Mouse (Mus musculus): ENCODE measurements around the gene Usp6nl. TPM values are rescaled to one million over a fixed set of nuclear protein-coding genes. Genes with fewer than 3 reads are reported as not detected.

Usp6nl gene
- polyA plus RNA-seq, 1 experiment from 2014 or later, result 8.4 TPM

GRCm38 (mm10) chr2:6467318-6467717 is 144.9 kb downstream of the Usp6nl start:
- Histone ChIP-seq H3K4me1 (ENCODE audit: control insufficient read depth, insufficient read depth, low read length) (peaks cover 3% of the 10 kb centered on the region; the same call in 1 of the 2 replicates), H3K9ac (ENCODE audit: low read depth, low read length) (no peak overlapping the region), H3K4me2 (ENCODE audit: low read depth, low read length) (no peak overlapping the region), H3K27me3 (replicated peaks; ENCODE audit: control insufficient read depth, insufficient read depth, low read length) (no peaks in the 10 kb centered on the region), H3K36me3 (ENCODE audit: control insufficient read depth, insufficient read depth, low read length) (no peaks in the 10 kb centered on the region), H3K4me3 (ENCODE audit: low read length) (no peak overlapping the region), H3K27ac (ENCODE audit: low read length) (no peak overlapping the region), H3K9me3 (ENCODE audit: control insufficient read depth, low read length) (no peaks in the 10 kb centered on the region)
- 98% methylated on average over 3 of the region's 3 CpGs for WGBS
- ATAC-seq, result no peak

DNA sequence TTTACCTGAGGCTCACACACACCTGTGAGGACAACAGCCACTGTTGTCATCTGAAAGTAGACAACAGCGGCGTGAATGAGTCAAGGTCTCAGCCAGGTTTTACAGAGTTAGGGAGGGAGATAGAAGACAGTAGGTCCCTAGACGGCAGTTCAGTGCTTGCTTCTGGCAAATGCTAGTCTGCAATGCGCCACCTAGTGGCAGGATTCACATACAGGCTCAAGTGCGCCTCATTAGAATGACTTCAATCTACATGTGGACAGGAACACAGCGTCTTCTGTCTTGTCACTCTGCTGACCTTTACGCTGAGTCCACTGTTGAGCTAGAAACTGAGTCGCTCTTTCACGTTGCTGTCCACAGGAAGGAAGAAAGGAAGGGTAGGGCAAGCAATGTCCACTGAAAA is 146.7 kb downstream of the Usp6nl start:
- 36% methylated on average over 9 of the region's 9 CpGs for WGBS
- no peak overlapping the region for H3K4me2 ChIP-seq (ENCODE audit: low read depth, low read length)
- H3K9ac ChIP-seq (ENCODE audit: low read depth, low read length), result no peak overlapping the region
- no peaks in the 10 kb centered on the region for H3K36me3 ChIP-seq (ENCODE audit: control insufficient read depth, insufficient read depth, low read length)
- H3K9me3 ChIP-seq (ENCODE audit: control insufficient read depth, low read length), result no peaks in the 10 kb centered on the region
- H3K4me3 ChIP-seq (ENCODE audit: low read length), result no peak overlapping the region
- peak; percentile 54; the same call in 1 of the 2 replicates for ATAC-seq
- peaks cover 3% of the 10 kb centered on the region; the same call in 1 of the 2 replicates for H3K4me1 ChIP-seq (ENCODE audit: control insufficient read depth, insufficient read depth, low read length)
- no peak overlapping the region for H3K27ac ChIP-seq (ENCODE audit: low read length)
- no peaks in the 10 kb centered on the region for H3K27me3 ChIP-seq (replicated peaks; ENCODE audit: control insufficient read depth, insufficient read depth, low read length)

GRCm38 (mm10) chr2:6471110-6471611 is 148.7 kb downstream of the Usp6nl start:
- peaks cover 3% of the 10 kb centered on the region; the same call in 1 of the 2 replicates for H3K4me1 ChIP-seq (ENCODE audit: control insufficient read depth, insufficient read depth, low read length)
- H3K9me3 ChIP-seq (ENCODE audit: control insufficient read depth, low read length), result no peaks in the 10 kb centered on the region
- H3K4me3 ChIP-seq (ENCODE audit: low read length), result no peak overlapping the region
- H3K9ac ChIP-seq (ENCODE audit: low read depth, low read length), result no peak overlapping the region
- no peak overlapping the region for H3K4me2 ChIP-seq (ENCODE audit: low read depth, low read length)
- ATAC-seq, result peak; percentile 49; the same call in 1 of the 2 replicates
- H3K27ac ChIP-seq (ENCODE audit: low read length), result no peak overlapping the region
- no peaks in the 10 kb centered on the region for H3K27me3 ChIP-seq (replicated peaks; ENCODE audit: control insufficient read depth, insufficient read depth, low read length)
- 44% methylated on average over 4 of the region's 4 CpGs for WGBS
- H3K36me3 ChIP-seq (ENCODE audit: control insufficient read depth, insufficient read depth, low read length), result no peaks in the 10 kb centered on the region

DNA sequence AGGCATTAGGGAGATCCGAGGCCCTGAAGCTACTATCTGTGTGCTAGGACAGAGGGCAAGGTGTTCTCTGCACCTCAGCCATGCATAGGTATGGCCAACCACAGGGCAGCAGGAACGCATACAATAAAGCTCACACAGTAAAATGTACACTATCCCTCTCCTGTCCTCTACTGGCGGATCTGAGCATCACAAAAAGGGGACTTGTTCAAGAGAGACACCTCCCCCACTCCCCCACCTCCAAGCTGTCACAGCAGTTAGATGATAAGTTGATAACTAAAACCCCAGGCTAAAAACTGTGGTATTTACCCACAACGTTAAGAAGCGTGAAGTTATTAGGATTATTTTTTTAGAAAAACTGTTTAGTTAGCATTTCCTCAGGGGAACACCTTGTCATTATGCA is 151.4 kb downstream of the Usp6nl start:
- no peak overlapping the region for H3K9ac ChIP-seq (ENCODE audit: low read depth, low read length)
- 79% methylated on average over 5 of the region's 5 CpGs for WGBS

GRCm38 (mm10) chr2:6477884-6478283 is 155.4 kb downstream of the Usp6nl start:
- no peak overlapping the region for H3K4me3 ChIP-seq (ENCODE audit: low read length)
- 79% methylated on average over 4 of the region's 4 CpGs for WGBS
- H3K36me3 ChIP-seq (ENCODE audit: control insufficient read depth, insufficient read depth, low read length), result no peaks in the 10 kb centered on the region
- no peak for ATAC-seq
- no peaks in the 10 kb centered on the region for H3K9me3 ChIP-seq (ENCODE audit: control insufficient read depth, low read length)
- H3K27ac ChIP-seq (ENCODE audit: low read length), result no peak overlapping the region
- H3K9ac ChIP-seq (ENCODE audit: low read depth, low read length), result no peak overlapping the region
- no peak overlapping the region for H3K4me2 ChIP-seq (ENCODE audit: low read depth, low read length)
- H3K27me3 ChIP-seq (replicated peaks; ENCODE audit: control insufficient read depth, insufficient read depth, low read length), result no peaks in the 10 kb centered on the region
- H3K4me1 ChIP-seq (ENCODE audit: control insufficient read depth, insufficient read depth, low read length), result peaks cover 9% of the 10 kb centered on the region

More for the DNA sequence above, 151.4 kb downstream of the Usp6nl start:
- no peaks in the 10 kb centered on the region for H3K27me3 ChIP-seq (replicated peaks; ENCODE audit: control insufficient read depth, insufficient read depth, low read length)
- peaks cover 9% of the 10 kb centered on the region for H3K4me1 ChIP-seq (ENCODE audit: control insufficient read depth, insufficient read depth, low read length)
- H3K9me3 ChIP-seq (ENCODE audit: control insufficient read depth, low read length), result no peaks in the 10 kb centered on the region
- no peak overlapping the region for H3K4me2 ChIP-seq (ENCODE audit: low read depth, low read length)
- H3K27ac ChIP-seq (ENCODE audit: low read length), result no peak overlapping the region
- no peaks in the 10 kb centered on the region for H3K36me3 ChIP-seq (ENCODE audit: control insufficient read depth, insufficient read depth, low read length)
- no peak overlapping the region for H3K4me3 ChIP-seq (ENCODE audit: low read length)
- no peak for ATAC-seq

GRCm38 (mm10) chr2:6478361-6478965 is 156.0 kb downstream of the Usp6nl start:
- ATAC-seq, result peak; percentile 12; the same call in 1 of the 2 replicates
- Histone ChIP-seq H3K27ac (ENCODE audit: low read length) (peak overlapping the region; percentile 80), H3K27me3 (replicated peaks; ENCODE audit: control insufficient read depth, insufficient read depth, low read length) (no peaks in the 10 kb centered on the region), H3K4me3 (ENCODE audit: low read length) (no peak overlapping the region), H3K4me2 (ENCODE audit: low read depth, low read length) (no peak overlapping the region), H3K4me1 (ENCODE audit: control insufficient read depth, insufficient read depth, low read length) (peaks cover 12% of the 10 kb centered on the region), H3K9me3 (ENCODE audit: control insufficient read depth, low read length) (no peaks in the 10 kb centered on the region), H3K36me3 (ENCODE audit: control insufficient read depth, insufficient read depth, low read length) (no peaks in the 10 kb centered on the region), H3K9ac (ENCODE audit: low read depth, low read length) (no peak overlapping the region)
- WGBS, result 54% methylated on average over 16 of the region's 16 CpGs

GRCm38 (mm10) chr2:6478966-6479391 is 156.5 kb downstream of the Usp6nl start:
- Histone ChIP-seq H3K36me3 (ENCODE audit: control insufficient read depth, insufficient read depth, low read length) (no peaks in the 10 kb centered on the region), H3K4me2 (ENCODE audit: low read depth, low read length) (no peak overlapping the region), H3K4me3 (ENCODE audit: low read length) (no peak overlapping the region), H3K27ac (ENCODE audit: low read length) (peak overlapping the region; percentile 80), H3K9ac (ENCODE audit: low read depth, low read length) (no peak overlapping the region; the same call in 1 of the 2 replicates), H3K9me3 (ENCODE audit: control insufficient read depth, low read length) (no peaks in the 10 kb centered on the region), H3K27me3 (replicated peaks; ENCODE audit: control insufficient read depth, insufficient read depth, low read length) (no peaks in the 10 kb centered on the region), H3K4me1 (ENCODE audit: control insufficient read depth, insufficient read depth, low read length) (peaks cover 12% of the 10 kb centered on the region)
- 30% methylated on average over 13 of the region's 13 CpGs for WGBS
- peak; percentile 77 for ATAC-seq

DNA sequence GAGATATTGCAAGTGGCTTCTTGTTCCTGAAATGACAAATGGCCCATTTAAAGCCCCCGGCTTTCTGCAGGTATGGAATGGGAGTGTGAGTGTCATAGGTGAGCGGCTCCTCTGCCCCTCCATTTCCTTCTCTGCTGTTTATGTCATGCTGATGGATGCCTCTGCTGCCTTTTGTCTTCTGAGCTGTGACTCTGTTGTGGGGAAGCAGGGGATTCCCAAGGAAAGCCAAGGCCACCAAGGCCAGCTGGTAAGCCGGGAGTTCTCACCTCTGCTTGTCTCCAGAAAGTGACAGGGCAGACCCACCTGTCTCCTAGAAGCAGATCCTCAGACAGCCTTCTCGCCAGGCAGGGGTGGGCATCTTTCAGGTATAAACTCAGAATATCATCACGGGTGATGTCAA is 157.2 kb downstream of the Usp6nl start:
- Histone ChIP-seq H3K4me2 (ENCODE audit: low read depth, low read length) (no peak overlapping the region), H3K9me3 (ENCODE audit: control insufficient read depth, low read length) (no peaks in the 10 kb centered on the region), H3K4me3 (ENCODE audit: low read length) (no peak overlapping the region), H3K27me3 (replicated peaks; ENCODE audit: control insufficient read depth, insufficient read depth, low read length) (no peaks in the 10 kb centered on the region), H3K36me3 (ENCODE audit: control insufficient read depth, insufficient read depth, low read length) (no peaks in the 10 kb centered on the region), H3K9ac (ENCODE audit: low read depth, low read length) (no peak overlapping the region), H3K4me1 (ENCODE audit: control insufficient read depth, insufficient read depth, low read length) (peaks cover 12% of the 10 kb centered on the region), H3K27ac (ENCODE audit: low read length) (no peak overlapping the region)
- 61% methylated on average over 5 of the region's 5 CpGs for WGBS
- no peak for ATAC-seq

DNA sequence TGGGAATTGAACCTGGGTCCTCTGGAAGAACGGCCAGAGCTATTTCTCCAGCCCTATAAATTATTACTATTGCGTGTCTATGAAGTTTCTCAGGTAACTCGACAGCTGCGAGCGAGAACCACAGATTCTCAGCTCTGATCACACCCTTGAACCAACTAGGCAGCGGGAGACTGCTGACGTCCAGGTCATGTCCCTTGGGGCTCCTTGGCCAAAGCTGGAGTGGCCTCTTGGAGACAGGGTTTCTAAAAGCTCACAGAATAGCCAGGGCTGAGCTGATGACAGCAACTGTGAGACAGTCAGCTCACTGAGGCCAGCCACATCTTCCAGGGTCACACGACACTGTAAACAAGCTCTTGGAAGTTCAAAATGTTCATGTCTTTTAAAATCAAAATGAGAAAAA is 159.5 kb downstream of the Usp6nl start:
- H3K9me3 ChIP-seq (ENCODE audit: control insufficient read depth, low read length), result no peaks in the 10 kb centered on the region
- WGBS, result 92% methylated on average over 8 of the region's 8 CpGs
- peaks cover 12% of the 10 kb centered on the region for H3K4me1 ChIP-seq (ENCODE audit: control insufficient read depth, insufficient read depth, low read length)
- H3K4me3 ChIP-seq (ENCODE audit: low read length), result no peak overlapping the region
- no peak overlapping the region for H3K4me2 ChIP-seq (ENCODE audit: low read depth, low read length)
- H3K27ac ChIP-seq (ENCODE audit: low read length), result no peak overlapping the region
- H3K9ac ChIP-seq (ENCODE audit: low read depth, low read length), result no peak overlapping the region
- no peak for ATAC-seq
- H3K36me3 ChIP-seq (ENCODE audit: control insufficient read depth, insufficient read depth, low read length), result no peaks in the 10 kb centered on the region
- no peaks in the 10 kb centered on the region for H3K27me3 ChIP-seq (replicated peaks; ENCODE audit: control insufficient read depth, insufficient read depth, low read length)
